In genomic region chr13:92697141-92697540, GRCm38 (mm10) we compare ENCODE assay signal across 18 mouse cellular contexts.
A peak's percentile ranks its signal among the peaks of the same experiment; 100 is the strongest.
DNase-seq lines count a peak whose midpoint lies in the region; ATAC-seq and TF ChIP-seq lines count a peak whose summit lies in the region.
"Had no signal": no experiment of that assay in that cellular context is flagged by ENCODE, and none has a peak within 500 bp of the region (broad histone marks: within the 10 kb centered on the region; RNA-seq: fewer than 3 reads in every experiment).

No protein-coding gene starts in this region.

- H3K27ac ChIP-seq in forebrain, embryonic 13.5 days, result peak overlapping the region; percentile 73
- H3K27ac ChIP-seq in forebrain, embryonic 12.5 days, result no peak overlapping the region
- peak overlapping the region; percentile 84 for H3K27ac ChIP-seq in layer of hippocampus, adult 2 months
- peak overlapping the region; percentile 80 for H3K27ac ChIP-seq in forebrain, embryonic 15.5 days (replicated peaks)
- peak overlapping the region; percentile 41; the same call in 1 of the 2 replicates for H3K27ac ChIP-seq in neural tube, embryonic 15.5 days (replicated peaks)
- no peak overlapping the region for H3K27ac ChIP-seq in liver, embryonic 11.5 days (ENCODE audit: low read depth, low read length)
- H3K27ac ChIP-seq: embryonic facial prominence, embryonic 15.5 days; limb, embryonic 12.5 days; liver, embryonic 15.5 days had no signal

- H3K4me1 ChIP-seq in forebrain, embryonic 13.5 days, result peaks cover 19% of the 10 kb centered on the region
- H3K4me1 ChIP-seq in forebrain, embryonic 12.5 days, result peaks cover 9% of the 10 kb centered on the region
- H3K4me1 ChIP-seq in forebrain, embryonic 15.5 days, result peaks cover 17% of the 10 kb centered on the region
- H3K4me1 ChIP-seq in neural tube, embryonic 15.5 days, result peaks cover 13% of the 10 kb centered on the region
- H3K4me1 ChIP-seq in liver, embryonic 11.5 days (replicated peaks; ENCODE audit: control insufficient read depth, insufficient read depth, low read length), result no peaks in the 10 kb centered on the region
- H3K4me1 ChIP-seq: embryonic facial prominence, embryonic 15.5 days; liver, embryonic 15.5 days had no signal

- no peak for TF ChIP-seq CTCF in layer of hippocampus, adult 2 months (conservative IDR thresholded peaks at IDR 0.05)

- no peak for ATAC-seq in forebrain, embryonic 13.5 days
- ATAC-seq in forebrain, embryonic 12.5 days (ENCODE audit: low FRiP score), result no peak
- ATAC-seq in forebrain, embryonic 15.5 days (replicated peaks), result no peak
- ATAC-seq in neural tube, embryonic 15.5 days (ENCODE audit: low FRiP score), result no peak
- no peak for ATAC-seq in liver, embryonic 11.5 days (replicated peaks; ENCODE audit: low FRiP score)
- no peak for ATAC-seq in inflammation-experienced regulatory T-cells, adult 6 months

- H3K27me3 ChIP-seq in forebrain, embryonic 13.5 days, result no peaks in the 10 kb centered on the region
- H3K27me3 ChIP-seq in forebrain, embryonic 12.5 days, result no peaks in the 10 kb centered on the region
- no peaks in the 10 kb centered on the region for H3K27me3 ChIP-seq in forebrain, embryonic 15.5 days
- H3K27me3 ChIP-seq in neural tube, embryonic 15.5 days (replicated peaks), result no peaks in the 10 kb centered on the region
- H3K27me3 ChIP-seq in liver, embryonic 11.5 days (replicated peaks; ENCODE audit: control insufficient read depth, insufficient read depth, low read length), result no peaks in the 10 kb centered on the region
- H3K27me3 ChIP-seq: CH12.LX; embryonic facial prominence, embryonic 15.5 days; limb, embryonic 12.5 days; liver, embryonic 15.5 days had no signal

- no peaks in the 10 kb centered on the region for H3K36me3 ChIP-seq in forebrain, embryonic 13.5 days (ENCODE audit: poor library complexity, severe bottlenecking)
- no peaks in the 10 kb centered on the region for H3K36me3 ChIP-seq in forebrain, embryonic 12.5 days (replicated peaks)
- no peaks in the 10 kb centered on the region for H3K36me3 ChIP-seq in forebrain, embryonic 15.5 days
- peaks cover 2% of the 10 kb centered on the region; the same call in 1 of the 2 replicates for H3K36me3 ChIP-seq in neural tube, embryonic 15.5 days
- H3K36me3 ChIP-seq in liver, embryonic 11.5 days (ENCODE audit: control insufficient read depth, insufficient read depth, low read length), result peaks cover 3% of the 10 kb centered on the region; the same call in 1 of the 2 replicates
- H3K36me3 ChIP-seq: limb, embryonic 12.5 days had no signal

- no peak overlapping the region for H3K4me2 ChIP-seq in forebrain, embryonic 13.5 days
- H3K4me2 ChIP-seq in forebrain, embryonic 12.5 days, result no peak overlapping the region
- H3K4me2 ChIP-seq in forebrain, embryonic 15.5 days (replicated peaks), result no peak overlapping the region
- H3K4me2 ChIP-seq in neural tube, embryonic 15.5 days, result no peak overlapping the region
- H3K4me2 ChIP-seq in liver, embryonic 11.5 days, result no peak overlapping the region
- H3K4me2 ChIP-seq: embryonic facial prominence, embryonic 15.5 days; limb, embryonic 12.5 days; liver, embryonic 15.5 days had no signal

- no peak overlapping the region for H3K9ac ChIP-seq in forebrain, embryonic 13.5 days
- H3K9ac ChIP-seq in forebrain, embryonic 12.5 days, result no peak overlapping the region
- no peak overlapping the region for H3K9ac ChIP-seq in forebrain, embryonic 15.5 days (replicated peaks)
- no peak overlapping the region for H3K9ac ChIP-seq in neural tube, embryonic 15.5 days (replicated peaks)
- no peak overlapping the region for H3K9ac ChIP-seq in liver, embryonic 11.5 days (ENCODE audit: low read depth, low read length)
- H3K9ac ChIP-seq: embryonic facial prominence, embryonic 15.5 days; limb, embryonic 12.5 days; liver, embryonic 15.5 days had no signal

- no peak overlapping the region for H3K4me3 ChIP-seq in forebrain, embryonic 13.5 days
- no peak overlapping the region for H3K4me3 ChIP-seq in forebrain, embryonic 12.5 days (replicated peaks)
- no peak overlapping the region for H3K4me3 ChIP-seq in layer of hippocampus, adult 2 months
- H3K4me3 ChIP-seq in forebrain, embryonic 15.5 days, result no peak overlapping the region
- H3K4me3 ChIP-seq in neural tube, embryonic 15.5 days (replicated peaks), result no peak overlapping the region
- H3K4me3 ChIP-seq in liver, embryonic 11.5 days (ENCODE audit: low read depth, low read length), result no peak overlapping the region
- H3K4me3 ChIP-seq: embryonic facial prominence, embryonic 15.5 days; limb, embryonic 12.5 days; liver, embryonic 15.5 days had no signal

- H3K9me3 ChIP-seq in forebrain, embryonic 13.5 days (replicated peaks), result no peaks in the 10 kb centered on the region
- H3K9me3 ChIP-seq in forebrain, embryonic 12.5 days, result no peaks in the 10 kb centered on the region
- H3K9me3 ChIP-seq in forebrain, embryonic 15.5 days, result no peaks in the 10 kb centered on the region
- no peaks in the 10 kb centered on the region for H3K9me3 ChIP-seq in neural tube, embryonic 15.5 days (replicated peaks)
- no peaks in the 10 kb centered on the region for H3K9me3 ChIP-seq in liver, embryonic 11.5 days (ENCODE audit: control insufficient read depth, low read length)
- H3K9me3 ChIP-seq: embryonic facial prominence, embryonic 15.5 days; limb, embryonic 12.5 days; liver, embryonic 15.5 days had no signal

- peak in 1 of 2 experiments; percentile 7 for DNase-seq in layer of hippocampus, adult 2 months (ENCODE audit: low spot score in 2 of 2)
- DNase-seq in layer of hippocampus, adult 8-10 months (ENCODE audit: low spot score in 2 of 2), result no peak
- no peak for DNase-seq in liver, embryonic 11.5 days (ENCODE audit: low spot score)
- DNase-seq: cerebellum, adult 9-11 months; embryo, embryonic 11 days; gastrocnemius, postnatal 14 days; kidney, adult 18-20 months; kidney, postnatal 10 days; thymus, postnatal 36 days had no signal

- 84% methylated on average over 4 of the region's 4 CpGs for WGBS in forebrain, embryonic 13.5 days
- WGBS in forebrain, embryonic 12.5 days, result 90% methylated on average over 4 of the region's 4 CpGs
- WGBS in forebrain, embryonic 15.5 days, result 90% methylated on average over 4 of the region's 4 CpGs
- 79% methylated on average over 4 of the region's 4 CpGs for WGBS in neural tube, embryonic 15.5 days
- WGBS in liver, embryonic 11.5 days, result 82% methylated on average over 4 of the region's 4 CpGs

Comparison
In these comparisons a context has a peak if more than half of its experiments do, and no peak if none do; other contexts are left out.
1. H3K27ac ChIP-seq: peak in forebrain, embryonic 13.5 days (single experiment), layer of hippocampus, adult 2 months (single experiment), forebrain, embryonic 15.5 days (single experiment) and neural tube, embryonic 15.5 days (single experiment); none in forebrain, embryonic 12.5 days (single experiment) and liver, embryonic 11.5 days (single experiment).